Mouse (Mus musculus) heart, postnatal 4 days (tissue): Measurements from ENCODE around the gene Mdm4. TPM values are rescaled to one million over a fixed set of nuclear protein-coding genes. Genes with fewer than 3 reads are reported as not detected.

Experiments used
- DNase-seq: peaks from one replicate; pipeline ENCODE4 v3.0.0; 2021
- microRNA-seq, 2 experiments: library from miRNA; unstranded; fragments of <30 nt; microRNA quantifications; one replicate each; pipeline ENCODE4 v1.2.0; 2021 to 2022
- total RNA-seq, 2 experiments: library from RNA; stranded (reverse); gene quantifications; 2 replicates each; pipeline ENCODE4 v1.2.3; 2021

Gene Mdm4
- total RNA-seq, 2 experiments from 2014 or later = 55.1 to 59.8 TPM

GRCm38 (mm10) chr1:132937296-132938030 is 92.9 kb downstream of the Mdm4 start:
- DNase-seq = no peak

GRCm38 (mm10) chr1:132934856-132935255 is 95.5 kb downstream of the Mdm4 start:
- peak; percentile 61 for DNase-seq

- no peak for DNase-seq
These were observed 97.9 kb downstream of the Mdm4 start for GRCm38 (mm10) chr1:132932421-132932820.

GRCm38 (mm10) chr1:132930291-132930690 is 100.1 kb downstream of the Mdm4 start:
- no peak for DNase-seq

- no peak for DNase-seq
These were observed 101.5 kb downstream of the Mdm4 start for GRCm38 (mm10) chr1:132928907-132929250.

GRCm38 (mm10) chr1:132928032-132928906 is 102.1 kb downstream of the Mdm4 start:
- DNase-seq = no peak

- no peak for DNase-seq
These were observed 105.1 kb downstream of the Mdm4 start for GRCm38 (mm10) chr1:132925270-132925669.

GRCm38 (mm10) chr1:132922257-132922656 is 108.1 kb downstream of the Mdm4 start:
- no peak for DNase-seq

GRCm38 (mm10) chr1:132921071-132921470 is 109.3 kb downstream of the Mdm4 start:
- no peak for DNase-seq

- DNase-seq = no peak
These were observed 111.1 kb downstream of the Mdm4 start for GRCm38 (mm10) chr1:132919258-132919657.

GRCm38 (mm10) chr1:132918117-132918680 is 112.2 kb downstream of the Mdm4 start:
- peak; percentile 9 for DNase-seq

- no peak for DNase-seq
These were observed 112.8 kb downstream of the Mdm4 start for GRCm38 (mm10) chr1:132917554-132917953.

- no peak for DNase-seq
These were observed 114.4 kb downstream of the Mdm4 start for GRCm38 (mm10) chr1:132915849-132916493.

- no peak for DNase-seq
These were observed 119.8 kb downstream of the Mdm4 start for GRCm38 (mm10) chr1:132910414-132911041.

GRCm38 (mm10) chr1:132909951-132910350 is 120.4 kb downstream of the Mdm4 start:
- DNase-seq = no peak

Small RNAs within 50 kb of the gene (microRNA-seq; reads per million reads assigned to microRNA genes)
- 0 reads per million in 2 experiments for gene Gm44300

Other genes with a start within 250 kb of the Mdm4 start
- 1 to 10 TPM; 8.0 to 8.6 TPM for gene Lrrn2, start 150.3 kb downstream of the Mdm4 start, total RNA-seq
- 10 to 100 TPM; 29.8 to 30.8 TPM for gene Pik3c2b, start 15.1 kb upstream of the Mdm4 start, total RNA-seq
- gene Ppp1r15b, start 100.6 kb upstream of the Mdm4 start, total RNA-seq = 10 to 100 TPM; 41.6 to 44.4 TPM
- gene Plekha6, start 133.6 kb upstream of the Mdm4 start, total RNA-seq = 10 to 100 TPM; 42.1 to 45.9 TPM